Mouse (Mus musculus) bone marrow, adult 2 months (tissue): ENCODE measurements around the gene Itih4. TPM values are rescaled to one million over a fixed set of nuclear protein-coding genes. Genes with fewer than 3 reads are reported as not detected.

Source experiments
- H3K27ac ChIP-seq: fragments of 200-500 bp; 2 replicates; pipeline ENCODE4 v1.5.1; 2012; ENCODE audit warnings: low read depth, mild to moderate bottlenecking, control low read depth, inconsistent platforms, low read length; ENCODE audit not compliant: control insufficient read depth, poor library complexity, insufficient read depth
- H3K4me1 ChIP-seq: fragments of 200-500 bp; 2 replicates; pipeline ENCODE4 v1.6.1; 2011; ENCODE audit warnings: low read length; ENCODE audit not compliant: control insufficient read depth, insufficient read depth
- H3K4me3 ChIP-seq: fragments of 200-500 bp; replicated peaks from 2 replicates; pipeline ENCODE3; 2011; ENCODE audit warnings: mild to moderate bottlenecking, low read depth, low read length, control low read depth; ENCODE audit not compliant: control insufficient read depth
- CTCF ChIP-seq: fragments of 200-500 bp; IDR thresholded peaks from 2 replicates; pipeline ENCODE4 v1.5.1; 2011; ENCODE audit warnings: low read length, control low read depth; ENCODE audit not compliant: control insufficient read depth, insufficient read depth
- POLR2A ChIP-seq: fragments of 200-500 bp; IDR thresholded peaks from 2 replicates; pipeline ENCODE4 v1.6.1; 2011; ENCODE audit warnings: low read depth, mild to moderate bottlenecking, control low read depth, low read length, borderline replicate concordance; ENCODE audit not compliant: control insufficient read depth
- WGBS: fragments of 180-500 bp; shearing (Covaris S2); methylation state at CpG from one replicate; pipeline ENCODE4 v1.1.7; 2018; 5-methylcytosine and 5-hydroxymethylcytosine counted together
- polyA plus RNA-seq: library from polyadenylated mRNA; stranded (reverse); fragments of >200 nt; gene quantifications from 2 replicates; pipeline ENCODE4 v1.2.4, GENCODE M21; 2011; ENCODE audit warnings: low replicate concordance; ENCODE audit not compliant: missing spikeins, insufficient read depth, insufficient read length

Gene Itih4
- polyA plus RNA-seq, 1 experiment = 6.6 TPM

GRCm38 (mm10) chr14:30911141-30911540 is 24.9 kb downstream of the Itih4 start:
- H3K4me1 ChIP-seq = peaks cover 2% of the 10 kb centered on the region; the same call in 1 of the 2 replicates
- WGBS = 64% methylated on average over 8 of the region's 8 CpGs
- TF ChIP-seq CTCF (no peak), POLR2A (no peak)
- H3K27ac ChIP-seq = no peak overlapping the region
- no peak overlapping the region for H3K4me3 ChIP-seq

GRCm38 (mm10) chr14:30912641-30913040 is 26.4 kb downstream of the Itih4 start:
- 81% methylated on average over 8 of the region's 8 CpGs for WGBS
- TF ChIP-seq POLR2A (no peak), CTCF (no peak)
- Histone ChIP-seq H3K27ac (no peak overlapping the region), H3K4me1 (peaks cover 2% of the 10 kb centered on the region; the same call in 1 of the 2 replicates), H3K4me3 (no peak overlapping the region)

- 70% methylated on average over 5 of the region's 5 CpGs for WGBS
- no peak for TF ChIP-seq CTCF
- no peak for TF ChIP-seq POLR2A
- Histone ChIP-seq H3K27ac (no peak overlapping the region), H3K4me1 (no peaks in the 10 kb centered on the region; the same call in 1 of the 2 replicates), H3K4me3 (no peak overlapping the region)
These were observed 27.1 kb downstream of the Itih4 start for GRCm38 (mm10) chr14:30913404-30913803.

DNA sequence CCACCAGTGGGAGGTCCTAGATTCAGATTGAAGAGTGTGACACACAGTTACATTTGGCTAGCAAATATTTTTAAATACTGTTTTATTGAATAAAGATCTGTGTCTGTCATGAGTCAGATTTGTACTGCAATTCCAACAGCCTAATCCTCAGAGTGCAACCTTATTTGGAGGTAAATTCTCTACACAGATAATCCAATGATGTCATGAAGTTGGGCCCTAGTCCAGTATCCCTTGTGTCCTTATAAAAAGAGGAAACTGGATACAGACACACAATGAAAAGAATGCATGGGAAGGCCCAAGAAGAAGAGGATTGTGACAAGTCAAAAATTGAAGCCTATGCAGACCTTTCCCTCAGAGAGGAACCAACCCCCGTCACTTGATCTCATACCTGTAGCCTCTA is 30.2 kb downstream of the Itih4 start:
- WGBS = 80% methylated on average over 1 of the region's 1 CpGs
- TF ChIP-seq POLR2A = no peak
- TF ChIP-seq CTCF = no peak
- no peak overlapping the region for H3K4me3 ChIP-seq
- H3K4me1 ChIP-seq = no peaks in the 10 kb centered on the region; the same call in 1 of the 2 replicates
- no peak overlapping the region for H3K27ac ChIP-seq

- Histone ChIP-seq H3K4me1 (no peaks in the 10 kb centered on the region), H3K27ac (no peak overlapping the region), H3K4me3 (no peak overlapping the region)
- TF ChIP-seq CTCF (no peak), POLR2A (no peak)
- WGBS = 65% methylated on average over 8 of the region's 8 CpGs
These were observed 35.9 kb downstream of the Itih4 start for GRCm38 (mm10) chr14:30922053-30922670.

DNA sequence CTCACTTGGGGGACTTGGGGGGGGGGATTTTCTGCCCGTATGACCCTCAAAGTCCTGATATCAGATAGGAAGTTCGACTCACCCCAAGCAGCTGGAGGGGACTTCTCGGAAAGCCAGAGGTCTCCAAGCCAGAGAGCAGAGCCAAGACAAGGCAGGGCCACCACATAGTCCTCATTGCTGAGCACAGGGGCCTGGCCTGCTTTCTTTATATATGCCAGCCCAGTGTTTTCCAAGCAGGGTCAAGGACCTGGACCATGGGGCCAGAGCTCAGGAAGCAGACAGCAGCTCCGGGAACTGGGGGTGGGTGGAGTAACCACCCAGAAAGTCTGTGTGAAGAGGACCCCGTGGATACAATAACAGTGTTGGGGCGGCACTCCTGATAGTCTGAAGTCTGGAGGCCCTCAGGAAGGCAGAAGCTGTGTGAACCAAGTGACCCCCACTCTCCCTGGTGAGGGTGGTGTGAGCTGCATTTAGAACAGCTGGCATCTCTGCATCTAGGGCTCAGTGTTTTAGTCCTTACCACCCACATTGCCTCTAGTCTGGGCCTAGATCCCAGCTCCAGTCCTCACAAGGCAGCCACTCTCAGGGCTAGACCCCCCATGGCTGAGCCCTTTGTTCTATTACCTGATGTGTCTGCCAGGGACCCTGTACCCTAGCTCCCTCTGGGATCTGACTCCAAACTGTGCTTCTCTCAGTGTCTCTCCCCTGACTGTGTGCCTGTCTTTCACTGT is 37.3 kb downstream of the Itih4 start, which contains the start of gene Itih3:
Gene Itih3 (minus strand): TSS at position 386 of the 731 bp plus-strand sequence.
- WGBS = 72% methylated on average over 6 of the region's 6 CpGs
- Histone ChIP-seq H3K27ac (no peak within 1 kb of the TSS), H3K4me1 (no peaks in the 10 kb centered on the region), H3K4me3 (no peak within 1 kb of the TSS)
- no peak for TF ChIP-seq CTCF
- TF ChIP-seq POLR2A = no peak

DNA sequence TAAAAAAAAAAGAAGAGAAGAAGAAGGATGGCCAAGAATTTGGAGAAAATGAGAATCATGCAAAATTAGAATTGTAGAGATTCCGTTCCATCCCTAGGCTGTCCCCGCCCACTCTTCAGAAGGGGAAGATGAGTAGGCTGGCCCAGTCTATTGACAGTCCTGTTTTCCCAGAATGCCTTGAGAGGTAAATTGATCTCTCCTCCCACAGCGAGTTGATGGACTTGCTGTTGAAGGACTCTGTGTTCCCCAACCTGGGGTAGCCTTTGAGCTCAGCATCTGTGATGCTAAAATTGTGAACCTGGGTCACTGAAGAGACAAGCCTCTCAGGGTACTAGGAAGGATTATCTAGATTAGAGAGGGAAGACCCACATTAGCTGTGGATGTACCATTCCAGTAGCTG is 39.2 kb downstream of the Itih4 start:
- H3K4me1 ChIP-seq = no peaks in the 10 kb centered on the region
- no peak overlapping the region for H3K27ac ChIP-seq
- WGBS = 81% methylated on average over 3 of the region's 3 CpGs
- TF ChIP-seq CTCF (no peak), POLR2A (no peak)
- H3K4me3 ChIP-seq = no peak overlapping the region

GRCm38 (mm10) chr14:30930386-30930785 is 44.1 kb downstream of the Itih4 start:
- WGBS = 81% methylated on average over 4 of the region's 4 CpGs
- no peak overlapping the region for H3K27ac ChIP-seq
- no peak overlapping the region for H3K4me3 ChIP-seq
- H3K4me1 ChIP-seq = no peaks in the 10 kb centered on the region
- no peak for TF ChIP-seq CTCF
- no peak for TF ChIP-seq POLR2A

GRCm38 (mm10) chr14:30933351-30933750 is 47.1 kb downstream of the Itih4 start:
- H3K4me1 ChIP-seq = no peaks in the 10 kb centered on the region
- no peak overlapping the region for H3K27ac ChIP-seq
- TF ChIP-seq CTCF = no peak
- no peak for TF ChIP-seq POLR2A
- WGBS = 82% methylated on average over 9 of the region's 9 CpGs
- H3K4me3 ChIP-seq = no peak overlapping the region
